Mouse (Mus musculus) heart, embryonic 10.5 days (tissue): ENCODE results near the gene Sptbn1. TPM values are rescaled to one million over a fixed set of nuclear protein-coding genes. Genes with fewer than 3 reads are reported as not detected.

Experiments
- DNase-seq: peaks from one replicate; pipeline ENCODE4 v3.0.0-alpha.2; 2017; ENCODE audit warnings: low spot score
- H3K27ac ChIP-seq: fragments of 300-500 bp; sonication (generic); 2 replicates; pipeline ENCODE4 v1.5.1; 2016; ENCODE audit warnings: mild to moderate bottlenecking
- H3K27me3 ChIP-seq: fragments of 300-500 bp; sonication (generic); 2 replicates; pipeline ENCODE4 v1.6.1; 2016; ENCODE audit warnings: mild to moderate bottlenecking; ENCODE audit not compliant: poor library complexity, insufficient read depth, severe bottlenecking
- H3K36me3 ChIP-seq: fragments of 300-500 bp; sonication (generic); 2 replicates; pipeline ENCODE4 v1.6.1; 2016; ENCODE audit warnings: mild to moderate bottlenecking, moderate library complexity
- H3K4me1 ChIP-seq: fragments of 300-500 bp; sonication (generic); 2 replicates; pipeline ENCODE4 v1.6.1; 2016; ENCODE audit warnings: mild to moderate bottlenecking
- H3K4me3 ChIP-seq: fragments of 300-500 bp; sonication (generic); 2 replicates; pipeline ENCODE4 v1.5.1; 2016; ENCODE audit warnings: mild to moderate bottlenecking, moderate library complexity
- H3K9me3 ChIP-seq: fragments of 300-500 bp; sonication (generic); 2 replicates; pipeline ENCODE4 v1.6.1; 2016; ENCODE audit warnings: mild to moderate bottlenecking, moderate library complexity
- WGBS: fragments of 180-500 bp; shearing (Covaris S2); methylation state at CpG from one replicate; pipeline ENCODE4 v1.1.7; 2016; 5-methylcytosine and 5-hydroxymethylcytosine counted together
- polyA plus RNA-seq: library from polyadenylated mRNA; unstranded; fragments of >200 nt; fragmentation: Nextera tagmentation; extraction: Ambion mirVana; gene quantifications from 2 replicates; pipeline ENCODE4 v1.2.1, GENCODE M21; 2016

Sptbn1 gene
- polyA plus RNA-seq, 1 experiment from 2014 or later: 115 TPM

DNA sequence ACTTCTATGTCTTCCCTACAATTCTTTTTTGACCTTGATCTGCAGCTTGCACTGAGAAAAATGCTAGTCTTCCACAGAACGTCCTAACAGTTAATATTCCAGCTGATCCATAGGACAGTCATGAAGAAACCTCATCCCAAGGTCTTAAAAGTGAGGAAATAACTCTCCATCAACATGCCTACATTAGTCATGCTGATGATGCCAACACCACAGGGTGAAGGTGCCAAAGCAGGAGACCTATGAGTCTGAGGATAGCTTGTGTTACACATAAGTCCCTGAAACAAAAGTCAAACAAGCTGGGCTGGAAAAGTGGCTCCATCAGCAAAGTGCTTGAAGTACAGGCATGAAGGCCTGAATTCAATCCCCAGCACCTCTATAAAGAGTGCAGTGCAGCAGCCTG, 20.9 kb downstream of the Sptbn1 start:
- Histone ChIP-seq H3K4me3 (no peak overlapping the region), H3K27me3 (no peaks in the 10 kb centered on the region), H3K9me3 (no peaks in the 10 kb centered on the region), H3K4me1 (peaks cover 79% of the 10 kb centered on the region), H3K36me3 (0 out of 2 replicates have a peak, but pooled peaks cover 4% of the 10 kb centered on the region), H3K27ac (peak overlapping the region; percentile 59)
- peak; percentile 47 for DNase-seq
- WGBS: 70% methylated on average over 1 of the region's 1 CpGs

DNA sequence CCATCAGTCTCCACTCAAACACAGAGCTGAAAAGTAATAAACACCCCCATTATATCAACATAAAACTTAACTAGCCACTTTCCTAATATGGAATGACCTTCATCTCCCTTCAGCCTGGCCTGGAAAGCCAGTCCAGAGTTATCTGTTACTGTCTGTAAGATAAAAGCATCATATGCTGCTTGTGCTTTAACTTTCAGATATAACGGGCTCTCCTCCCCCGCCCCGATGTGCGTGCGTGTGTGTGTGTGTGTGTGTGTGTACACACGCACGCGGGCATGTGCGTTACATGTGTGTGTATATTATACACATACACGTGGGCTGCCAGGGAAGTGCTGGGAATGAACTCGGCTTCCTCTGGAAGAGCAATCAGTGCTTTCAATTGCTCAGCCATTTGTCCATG, 21.8 kb downstream of the Sptbn1 start:
- Histone ChIP-seq H3K4me3 (no peak overlapping the region), H3K27ac (peak overlapping the region; percentile 69), H3K9me3 (no peaks in the 10 kb centered on the region), H3K27me3 (no peaks in the 10 kb centered on the region), H3K36me3 (0 out of 2 replicates have a peak, but pooled peaks cover 3% of the 10 kb centered on the region), H3K4me1 (peaks cover 79% of the 10 kb centered on the region)
- peak; percentile 51 for DNase-seq
- WGBS: 54% methylated on average over 11 of the region's 11 CpGs

DNA sequence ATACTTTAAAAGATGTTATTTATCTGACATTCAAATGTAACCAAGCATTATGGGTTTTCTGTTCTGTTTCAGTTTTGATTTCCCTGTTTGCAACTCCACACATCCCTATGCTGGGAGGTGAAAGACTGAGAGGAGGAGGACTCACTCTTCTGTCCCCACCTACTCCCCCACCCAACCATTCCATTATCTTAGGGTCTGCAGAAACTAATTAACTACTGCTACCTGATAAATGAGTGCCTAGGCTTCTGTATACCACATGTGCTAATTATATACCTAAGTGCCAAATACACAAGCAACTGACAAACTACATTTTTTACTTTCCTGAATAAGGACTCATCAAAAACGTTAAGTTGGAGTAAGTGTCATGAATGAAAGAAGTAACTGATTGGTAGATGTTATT, 23.8 kb downstream of the Sptbn1 start:
- DNase-seq: peak; percentile 16
- Histone ChIP-seq H3K9me3 (no peaks in the 10 kb centered on the region), H3K4me1 (peaks cover 67% of the 10 kb centered on the region), H3K27ac (no peak overlapping the region), H3K36me3 (peaks cover 8% of the 10 kb centered on the region; the same call in 1 of the 2 replicates), H3K27me3 (no peaks in the 10 kb centered on the region), H3K4me3 (no peak overlapping the region)
- 54% methylated on average over 1 of the region's 1 CpGs for WGBS

DNA sequence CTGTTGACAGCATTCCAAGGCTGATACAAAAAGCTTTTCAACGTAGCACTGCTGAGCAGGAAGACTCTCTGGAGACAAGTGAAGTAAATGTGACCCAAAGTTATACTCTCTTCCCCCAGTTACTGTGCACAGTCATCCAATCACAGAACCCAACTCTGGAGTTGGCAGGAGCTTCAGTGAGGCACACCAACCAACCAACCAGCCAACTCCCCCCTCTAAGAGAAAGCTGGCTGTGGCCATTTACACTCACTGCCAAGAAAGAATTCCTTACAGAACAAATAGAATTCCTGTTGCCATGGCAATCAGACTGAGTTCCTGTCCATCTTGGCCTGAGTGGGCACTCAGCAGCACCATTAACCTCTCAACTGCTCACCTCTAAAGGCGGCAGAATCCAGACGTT, 24.4 kb downstream of the Sptbn1 start:
- peaks cover 8% of the 10 kb centered on the region; the same call in 1 of the 2 replicates for H3K36me3 ChIP-seq
- no peaks in the 10 kb centered on the region for H3K27me3 ChIP-seq
- H3K4me1 ChIP-seq: peaks cover 64% of the 10 kb centered on the region
- H3K9me3 ChIP-seq: no peaks in the 10 kb centered on the region
- no peak overlapping the region for H3K4me3 ChIP-seq
- no peak overlapping the region for H3K27ac ChIP-seq
- 41% methylated on average over 3 of the region's 3 CpGs for WGBS
- peak; percentile 76 for DNase-seq

DNA sequence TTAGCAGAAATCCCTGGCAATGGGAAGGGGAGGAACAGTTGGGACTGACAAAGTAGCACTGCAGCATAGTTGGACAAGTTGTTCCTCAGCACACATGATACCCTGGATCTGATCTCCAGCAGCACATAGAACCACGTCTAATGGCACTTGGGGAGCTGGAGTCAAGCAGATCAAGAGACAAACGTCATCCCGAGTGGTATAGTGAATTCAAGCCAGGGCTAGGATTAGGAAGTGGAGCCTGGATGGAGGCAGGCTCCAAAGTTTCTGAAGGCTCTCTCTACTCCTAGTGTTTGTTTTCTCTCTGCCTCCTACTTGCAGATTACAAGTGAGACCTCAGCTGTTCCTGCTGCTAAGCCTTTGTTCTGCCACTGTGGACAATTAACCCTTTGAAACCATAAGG, 27.1 kb downstream of the Sptbn1 start:
- Histone ChIP-seq H3K27me3 (no peaks in the 10 kb centered on the region), H3K4me3 (no peak overlapping the region), H3K27ac (no peak overlapping the region), H3K4me1 (peaks cover 53% of the 10 kb centered on the region), H3K36me3 (peaks cover 11% of the 10 kb centered on the region), H3K9me3 (no peaks in the 10 kb centered on the region)
- 30% methylated on average over 3 of the region's 3 CpGs for WGBS
- peak; percentile 66 for DNase-seq

DNA sequence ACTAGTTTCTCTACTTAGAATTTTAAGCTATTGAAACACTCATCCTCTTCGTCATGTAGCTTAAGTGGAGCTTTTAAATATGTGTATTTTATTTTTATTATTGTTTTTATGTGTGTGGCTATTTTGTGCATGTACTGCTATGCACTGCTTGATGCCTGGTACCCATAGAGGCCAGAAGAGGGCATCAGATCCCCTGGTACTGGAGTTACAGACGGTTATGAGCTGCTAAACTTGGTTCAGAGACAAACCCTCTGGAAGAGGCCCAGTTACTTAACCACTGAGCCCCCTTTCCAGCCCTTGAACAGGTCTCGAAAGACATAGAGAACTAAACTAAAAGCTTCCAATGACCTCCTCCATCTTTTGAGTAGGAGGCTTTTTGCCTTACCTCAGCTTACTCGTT, 30.0 kb downstream of the Sptbn1 start:
- peaks cover 35% of the 10 kb centered on the region for H3K4me1 ChIP-seq
- H3K27me3 ChIP-seq: no peaks in the 10 kb centered on the region
- WGBS: 69% methylated on average over 4 of the region's 4 CpGs
- H3K9me3 ChIP-seq: no peaks in the 10 kb centered on the region
- DNase-seq: peak; percentile 70
- peaks cover 16% of the 10 kb centered on the region for H3K36me3 ChIP-seq
- no peak overlapping the region for H3K4me3 ChIP-seq
- no peak overlapping the region for H3K27ac ChIP-seq

DNA sequence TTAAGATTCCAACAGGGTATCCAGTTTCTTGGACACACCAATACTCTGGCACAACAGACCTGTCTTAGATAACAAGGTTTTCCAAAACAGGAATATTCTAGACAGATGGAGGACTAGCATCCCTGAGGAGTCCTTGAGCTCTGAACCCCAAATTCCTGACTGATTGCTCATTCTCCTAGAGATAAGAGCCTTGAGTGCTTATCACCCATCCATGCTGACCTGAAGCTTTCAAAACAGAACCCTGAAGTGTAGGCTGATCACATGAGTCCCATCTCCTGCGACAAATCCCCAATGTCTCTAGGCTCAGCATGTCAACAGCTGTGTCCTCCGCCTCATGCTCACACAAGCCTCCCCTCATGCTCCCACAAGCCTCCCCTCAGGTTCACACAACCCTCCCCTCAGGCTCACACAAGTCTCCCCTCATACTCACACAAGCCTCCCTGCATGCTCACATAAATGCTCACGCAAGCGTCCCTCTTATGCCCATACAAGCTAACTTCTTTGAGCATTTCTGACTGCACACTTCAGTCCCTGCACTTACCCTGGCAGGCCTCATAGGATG, 31.2 kb downstream of the Sptbn1 start:
- peak overlapping the region; percentile 49; the same call in 1 of the 2 replicates for H3K27ac ChIP-seq
- no peaks in the 10 kb centered on the region for H3K27me3 ChIP-seq
- peaks cover 33% of the 10 kb centered on the region for H3K4me1 ChIP-seq
- H3K9me3 ChIP-seq: no peaks in the 10 kb centered on the region
- WGBS: 52% methylated on average over 4 of the region's 4 CpGs
- DNase-seq: peak; percentile 68
- H3K4me3 ChIP-seq: no peak overlapping the region
- H3K36me3 ChIP-seq: peaks cover 16% of the 10 kb centered on the region

DNA sequence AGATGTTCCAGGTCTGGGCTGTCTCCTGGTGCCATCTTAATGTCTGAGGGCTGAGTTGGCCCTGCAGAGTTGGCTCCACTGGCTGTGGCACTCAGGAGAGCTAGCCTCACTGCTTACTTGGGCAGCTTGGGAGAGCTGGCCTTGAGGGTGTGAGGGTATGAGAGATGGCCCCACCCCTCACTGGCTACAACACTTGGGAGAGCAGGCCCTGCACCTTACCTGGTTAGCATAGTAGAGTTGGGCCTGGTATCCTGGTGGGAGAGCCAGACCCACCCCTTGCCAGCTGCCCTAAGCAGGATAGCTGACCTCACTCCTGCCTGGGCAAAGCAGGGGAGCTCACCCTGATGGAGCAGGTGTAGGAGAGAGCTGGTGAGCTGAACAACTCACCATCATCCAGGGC, 32.3 kb downstream of the Sptbn1 start:
- Histone ChIP-seq H3K4me1 (peaks cover 34% of the 10 kb centered on the region), H3K27ac (no peak overlapping the region), H3K36me3 (peaks cover 16% of the 10 kb centered on the region), H3K9me3 (no peaks in the 10 kb centered on the region), H3K27me3 (no peaks in the 10 kb centered on the region), H3K4me3 (no peak overlapping the region)
- DNase-seq: peak; percentile 53

DNA sequence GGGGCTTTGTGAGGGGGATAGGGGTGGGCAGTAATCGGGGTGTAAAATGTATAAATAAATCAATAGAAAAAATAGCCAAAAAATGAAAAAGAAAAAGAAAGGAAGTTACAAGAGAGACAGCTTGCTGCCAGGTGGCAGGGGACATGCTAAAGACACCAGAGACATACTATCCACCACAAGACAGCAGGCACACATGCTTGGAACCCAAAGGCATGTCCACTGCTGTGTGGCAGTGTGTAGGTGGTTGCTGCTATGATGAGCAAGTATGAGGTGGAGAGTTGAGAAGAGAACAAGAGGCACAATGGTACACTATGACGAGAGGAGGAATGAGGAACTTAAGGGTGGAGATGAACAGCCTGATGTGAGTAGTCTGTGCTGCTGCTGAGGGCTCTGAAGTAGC, 32.8 kb downstream of the Sptbn1 start:
- DNase-seq: peak; percentile 38

DNA sequence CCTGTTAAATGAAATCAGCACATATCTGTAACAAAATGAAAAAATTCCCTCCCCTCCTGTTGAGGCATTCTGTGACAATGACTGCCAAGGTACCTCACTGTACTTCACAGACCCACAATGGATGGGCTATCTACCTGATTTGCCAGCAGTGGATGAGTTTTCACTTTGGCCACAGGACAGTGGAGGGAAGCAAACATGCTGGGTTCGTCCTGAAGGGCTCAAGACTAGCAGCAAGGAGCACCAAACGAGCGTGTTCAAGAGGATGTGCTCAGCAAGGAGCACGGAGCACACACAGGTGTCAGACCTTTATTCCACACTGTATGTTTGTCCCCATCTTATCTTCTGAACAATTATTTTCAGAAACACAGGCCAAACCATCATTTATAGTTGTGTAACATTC, 34.0 kb downstream of the Sptbn1 start:
- peaks cover 11% of the 10 kb centered on the region for H3K36me3 ChIP-seq
- no peak overlapping the region for H3K27ac ChIP-seq
- 80% methylated on average over 4 of the region's 4 CpGs for WGBS
- H3K4me1 ChIP-seq: peaks cover 40% of the 10 kb centered on the region
- H3K9me3 ChIP-seq: no peaks in the 10 kb centered on the region
- DNase-seq: peak; percentile 56
- no peaks in the 10 kb centered on the region for H3K27me3 ChIP-seq
- H3K4me3 ChIP-seq: no peak overlapping the region

More for the DNA sequence above, 32.8 kb downstream of the Sptbn1 start:
- no peak overlapping the region for H3K4me3 ChIP-seq
- H3K36me3 ChIP-seq: peaks cover 12% of the 10 kb centered on the region
- H3K9me3 ChIP-seq: no peaks in the 10 kb centered on the region
- no peak overlapping the region for H3K27ac ChIP-seq
- no peaks in the 10 kb centered on the region for H3K27me3 ChIP-seq
- H3K4me1 ChIP-seq: peaks cover 34% of the 10 kb centered on the region
- WGBS: 75% methylated on average over 2 of the region's 2 CpGs

DNA sequence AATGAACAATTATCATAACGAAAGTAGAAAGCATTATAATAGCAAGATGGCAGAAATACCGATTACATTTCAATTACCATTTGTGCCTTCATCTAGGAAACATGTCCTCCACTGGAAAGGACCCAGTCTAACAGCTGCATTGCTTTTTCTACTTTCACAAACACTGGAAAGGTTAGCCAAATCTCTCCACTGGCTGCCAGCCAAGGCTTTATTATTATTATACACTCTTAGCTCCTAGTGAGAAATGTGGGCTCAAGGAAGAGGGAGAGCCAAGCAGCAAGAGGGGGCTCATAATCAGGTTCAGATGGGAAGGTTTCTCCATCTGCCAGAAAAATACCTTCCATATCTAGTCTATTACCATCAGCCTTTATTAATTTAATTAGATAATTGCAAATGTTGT, 35.9 kb downstream of the Sptbn1 start:
- Histone ChIP-seq H3K4me3 (no peak overlapping the region), H3K9me3 (no peaks in the 10 kb centered on the region), H3K27me3 (no peaks in the 10 kb centered on the region), H3K27ac (no peak overlapping the region), H3K4me1 (peaks cover 41% of the 10 kb centered on the region), H3K36me3 (peaks cover 11% of the 10 kb centered on the region)
- peak; percentile 38 for DNase-seq
- 87% methylated on average over 2 of the region's 2 CpGs for WGBS

DNA sequence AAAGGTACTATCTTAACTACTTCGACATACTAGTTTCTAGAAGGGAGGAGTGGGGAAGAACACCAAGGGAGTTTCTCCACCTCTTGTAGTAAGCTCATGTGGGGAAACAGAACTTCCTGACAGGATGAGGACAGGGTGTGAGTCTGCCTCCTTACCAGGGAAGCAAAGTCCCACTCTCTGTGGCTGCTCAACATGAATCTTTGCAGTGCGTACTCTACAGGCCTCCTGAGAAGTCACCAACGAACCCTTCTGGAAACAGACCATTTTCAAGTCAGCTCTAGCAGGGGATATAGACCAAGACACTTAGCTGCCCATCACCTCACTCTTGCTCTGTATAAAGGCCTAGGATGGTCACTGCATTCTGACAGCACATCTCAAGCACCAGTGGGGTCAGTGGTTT, 36.6 kb downstream of the Sptbn1 start:
- H3K4me1 ChIP-seq: peaks cover 40% of the 10 kb centered on the region
- no peak overlapping the region for H3K27ac ChIP-seq
- H3K9me3 ChIP-seq: no peaks in the 10 kb centered on the region
- WGBS: 69% methylated on average over 3 of the region's 3 CpGs
- DNase-seq: peak; percentile 54
- H3K27me3 ChIP-seq: no peaks in the 10 kb centered on the region
- no peak overlapping the region for H3K4me3 ChIP-seq
- peaks cover 11% of the 10 kb centered on the region for H3K36me3 ChIP-seq

DNA sequence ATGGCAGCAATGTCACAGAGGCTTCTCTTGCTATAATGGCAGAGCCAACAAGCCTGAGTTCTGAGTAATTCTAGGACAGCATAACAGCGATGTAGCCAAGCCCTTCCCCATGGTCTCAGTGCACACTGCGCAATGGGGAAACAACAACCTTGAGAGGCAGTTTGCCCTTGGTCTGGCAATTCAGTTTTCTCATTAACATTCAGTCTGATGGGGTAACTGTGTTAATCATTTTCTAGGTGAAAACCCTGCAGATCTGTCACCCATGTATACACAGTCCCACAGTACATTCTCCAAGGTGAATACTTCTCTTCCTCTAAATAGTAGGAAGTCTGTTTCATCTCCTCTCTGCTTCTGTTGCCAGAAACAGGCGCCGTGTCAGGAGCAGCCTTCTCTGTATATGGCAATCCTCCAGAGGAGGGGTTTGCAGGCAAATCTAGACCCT, 37.6 kb downstream of the Sptbn1 start:
- Histone ChIP-seq H3K4me1 (peaks cover 35% of the 10 kb centered on the region), H3K36me3 (peaks cover 3% of the 10 kb centered on the region), H3K9me3 (no peaks in the 10 kb centered on the region), H3K4me3 (no peak overlapping the region), H3K27me3 (no peaks in the 10 kb centered on the region), H3K27ac (peak overlapping the region; percentile 52)
- DNase-seq: peak; percentile 70
- 72% methylated on average over 4 of the region's 4 CpGs for WGBS

DNA sequence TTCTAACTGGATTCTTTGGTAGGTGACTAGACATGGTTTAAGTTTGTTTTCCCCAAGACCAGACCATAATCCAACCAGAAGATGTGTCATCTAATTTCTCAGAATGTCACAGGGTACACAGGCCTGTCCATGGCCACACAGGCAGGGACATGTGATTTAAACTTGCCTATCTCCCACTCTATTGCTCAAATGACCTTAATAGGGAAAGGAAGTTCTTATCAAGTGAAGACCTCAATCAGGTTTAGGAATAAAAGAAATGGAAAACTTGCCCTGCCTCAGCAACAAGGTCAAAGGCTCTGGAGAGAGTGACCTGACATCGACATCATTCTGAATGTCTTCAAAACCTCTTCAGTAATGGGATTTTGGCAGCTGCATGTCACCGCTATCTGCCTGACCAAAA, 41.2 kb downstream of the Sptbn1 start:
- H3K36me3 ChIP-seq: no peaks in the 10 kb centered on the region
- no peaks in the 10 kb centered on the region for H3K9me3 ChIP-seq
- H3K4me1 ChIP-seq: peaks cover 34% of the 10 kb centered on the region
- H3K4me3 ChIP-seq: no peak overlapping the region
- H3K27ac ChIP-seq: no peak overlapping the region
- WGBS: 69% methylated on average over 2 of the region's 2 CpGs
- peak; percentile 25 for DNase-seq
- H3K27me3 ChIP-seq: no peaks in the 10 kb centered on the region
